Mouse (Mus musculus): ENCODE measurements around the gene Lrp10. TPM values are rescaled to one million over a fixed set of nuclear protein-coding genes. Genes with fewer than 3 reads are reported as not detected.

Lrp10 gene
- total RNA-seq, 2 experiments from 2014 or later: 18.9 to 25.0 TPM

- intact Hi-C loops (cut with DNase I): no loop called here
- TF ChIP-seq CTCF (IDR thresholded peaks at IDR 0.05): no peak
- H3K27ac ChIP-seq: peak overlapping the region; percentile 75
Measured at GRCm38 (mm10) chr14:54463108-54463958, 604 bp upstream of the Lrp10 start.

GRCm38 (mm10) chr14:54464293-54465005, 512 bp downstream of the Lrp10 start:
- H3K27ac ChIP-seq: peak overlapping the region; percentile 75
- peak; percentile 64 for TF ChIP-seq CTCF (IDR thresholded peaks at IDR 0.05)
- DNase-seq (ENCODE audit: extremely low spot score in 1 of 2, low spot score in 2 of 2): peak in 1 of 2 experiments; percentile 36
- intact Hi-C loops (cut with DNase I): loop anchor here (2.0 kb wide), 2 partner anchors 30 to 52 kb away; partner anchors contain the start of gene Prmt5
- H3K4me3 ChIP-seq: peak overlapping the region; percentile 88

More at GRCm38 (mm10) chr14:54463108-54463958, 604 bp upstream of the Lrp10 start:
- H3K4me3 ChIP-seq: peak overlapping the region; percentile 88
- no peak for DNase-seq (ENCODE audit: extremely low spot score in 1 of 2, low spot score in 2 of 2)

- no peak for DNase-seq (ENCODE audit: extremely low spot score in 1 of 2, low spot score in 2 of 2)
- H3K4me3 ChIP-seq: no peak overlapping the region
- no peak overlapping the region for H3K27ac ChIP-seq
- intact Hi-C loops (cut with DNase I): no loop called here
- no peak for TF ChIP-seq CTCF (IDR thresholded peaks at IDR 0.05)
Measured at GRCm38 (mm10) chr14:54471467-54471866, 7.5 kb downstream of the Lrp10 start.

DNA sequence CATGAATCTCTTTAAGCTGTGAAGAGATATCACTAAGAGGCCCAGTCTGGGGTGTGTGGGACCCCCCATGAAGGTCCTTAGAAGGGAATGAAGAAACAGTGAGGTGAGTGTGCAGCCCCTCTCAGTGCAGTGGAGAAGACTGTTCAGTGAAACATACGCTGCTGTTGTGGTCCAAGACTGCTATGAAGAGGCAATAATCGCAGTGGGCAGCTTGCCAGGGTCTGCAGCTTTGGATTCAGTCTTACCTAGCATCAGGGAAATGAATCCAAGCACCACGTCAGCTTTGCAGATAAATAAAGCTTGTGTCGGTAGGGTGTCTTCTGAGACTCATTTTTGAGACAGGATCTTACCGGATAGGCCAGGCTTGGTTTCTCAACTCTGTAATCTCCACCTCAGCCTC, 8.7 kb downstream of the Lrp10 start:
- Histone ChIP-seq H3K4me3 (no peak overlapping the region), H3K27ac (no peak overlapping the region)
- no peak for DNase-seq (ENCODE audit: extremely low spot score in 1 of 2, low spot score in 2 of 2)
- TF ChIP-seq CTCF (IDR thresholded peaks at IDR 0.05): no peak
- intact Hi-C loops (cut with DNase I): no loop called here

DNA sequence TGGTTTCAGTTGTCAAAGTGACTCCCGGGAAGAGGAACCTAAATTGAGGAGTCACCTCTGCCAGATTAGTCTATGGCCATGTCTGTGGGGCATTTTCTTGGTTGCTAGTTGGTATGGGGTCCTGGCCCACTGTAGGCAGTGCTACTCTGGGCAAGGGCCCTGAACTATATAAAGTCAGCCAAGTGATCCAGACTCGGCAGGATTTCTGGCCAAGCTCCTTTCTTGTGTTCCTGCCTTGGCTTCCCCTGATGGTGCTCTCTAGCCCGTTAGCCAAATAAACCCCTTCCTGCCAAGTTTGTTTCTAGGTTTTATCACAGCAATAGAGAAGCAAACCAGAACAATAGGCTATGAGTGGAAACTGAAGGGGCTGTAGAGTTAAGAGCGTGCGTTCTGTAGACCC, 10.8 kb downstream of the Lrp10 start:
- DNase-seq (ENCODE audit: extremely low spot score in 1 of 2, low spot score in 2 of 2): no peak
- TF ChIP-seq CTCF (IDR thresholded peaks at IDR 0.05): no peak
- Histone ChIP-seq H3K4me3 (no peak overlapping the region), H3K27ac (no peak overlapping the region)
- intact Hi-C loops (cut with DNase I): no loop called here

GRCm38 (mm10) chr14:54475941-54476844, 12.3 kb downstream of the Lrp10 start, which contains the start of gene Rem2:
Gene Rem2, plus strand, starts transcription at chr14:54476100.
- DNase-seq (ENCODE audit: extremely low spot score in 1 of 2, low spot score in 2 of 2): peak; percentile 53 to 68
- TF ChIP-seq CTCF (IDR thresholded peaks at IDR 0.05): no peak
- intact Hi-C loops (cut with DNase I): no loop called here
- Histone ChIP-seq H3K4me3 (peak within 1 kb of the TSS; percentile 59), H3K27ac (peak within 1 kb of the TSS; percentile 37; the same call in 1 of the 2 replicates)

GRCm38 (mm10) chr14:54477172-54477909, 13.4 kb downstream of the Lrp10 start:
- no peak overlapping the region for H3K27ac ChIP-seq
- intact Hi-C loops (cut with DNase I): no loop called here
- no peak for TF ChIP-seq CTCF (IDR thresholded peaks at IDR 0.05)

DNA sequence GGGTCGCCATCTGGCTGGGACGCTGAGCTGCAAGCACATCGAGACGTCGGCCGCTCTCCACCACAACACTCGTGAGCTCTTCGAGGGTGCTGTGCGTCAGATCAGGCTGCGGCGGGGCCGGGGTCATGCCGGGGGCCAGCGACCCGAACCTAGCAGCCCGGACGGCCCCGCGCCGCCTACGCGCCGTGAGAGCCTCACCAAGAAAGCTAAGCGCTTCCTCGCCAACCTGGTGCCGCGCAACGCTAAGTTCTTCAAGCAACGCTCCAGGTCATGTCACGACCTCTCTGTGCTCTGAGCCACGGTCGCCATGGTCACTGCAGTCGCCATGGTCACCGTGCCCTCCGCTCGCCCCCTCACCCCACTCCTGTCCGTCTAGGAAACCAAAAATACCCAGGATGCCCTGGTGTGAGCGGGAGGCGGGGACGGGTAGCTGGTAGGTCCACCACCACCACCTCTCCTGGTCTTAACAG, 15.5 kb downstream of the Lrp10 start:
- TF ChIP-seq CTCF (IDR thresholded peaks at IDR 0.05): no peak
- peak in 1 of 2 experiments; percentile 11 for DNase-seq (ENCODE audit: extremely low spot score in 1 of 2, low spot score in 2 of 2)
- Histone ChIP-seq H3K27ac (no peak overlapping the region), H3K4me3 (peak overlapping the region; percentile 17; the same call in 1 of the 2 replicates)
- intact Hi-C loops (cut with DNase I): no loop called here

More at GRCm38 (mm10) chr14:54477172-54477909, 13.4 kb downstream of the Lrp10 start:
- H3K4me3 ChIP-seq: peak overlapping the region; percentile 59
- DNase-seq (ENCODE audit: extremely low spot score in 1 of 2, low spot score in 2 of 2): no peak

GRCm38 (mm10) chr14:54480673-54481072, 16.7 kb downstream of the Lrp10 start:
- Histone ChIP-seq H3K4me3 (no peak overlapping the region), H3K27ac (no peak overlapping the region)
- TF ChIP-seq CTCF (IDR thresholded peaks at IDR 0.05): no peak
- intact Hi-C loops (cut with DNase I): no loop called here
- DNase-seq (ENCODE audit: extremely low spot score in 1 of 2, low spot score in 2 of 2): peak in 1 of 2 experiments; percentile 24

DNA sequence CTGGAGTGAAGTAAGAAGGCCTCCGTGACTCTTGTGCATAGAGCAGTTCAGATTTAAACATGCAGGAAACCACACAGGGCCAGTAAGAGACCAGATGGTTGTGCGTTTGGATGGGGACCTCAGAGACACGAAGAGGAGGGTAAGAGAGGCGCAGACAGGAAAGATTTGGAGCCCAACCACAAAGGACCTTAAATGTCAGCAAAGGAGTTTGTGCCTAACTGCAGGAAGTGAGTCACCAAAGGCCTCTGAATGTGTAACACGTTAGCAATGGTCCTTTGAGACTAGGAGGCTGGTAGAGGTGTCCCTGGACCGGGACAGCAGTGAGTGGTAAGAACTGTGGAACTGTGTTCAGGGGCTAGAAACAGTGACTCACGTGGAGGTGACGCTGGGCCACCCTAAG, 17.5 kb downstream of the Lrp10 start:
- no peak for TF ChIP-seq CTCF (IDR thresholded peaks at IDR 0.05)
- DNase-seq (ENCODE audit: extremely low spot score in 1 of 2, low spot score in 2 of 2): no peak
- Histone ChIP-seq H3K27ac (no peak overlapping the region), H3K4me3 (no peak overlapping the region)
- intact Hi-C loops (cut with DNase I): no loop called here

Measured in left cerebral cortex, adult 2 months (tissue).